Mouse (Mus musculus) kidney, embryonic 14.5 days (tissue): ENCODE data around the gene Csnk2b. TPM values are rescaled to one million over a fixed set of nuclear protein-coding genes. Genes with fewer than 3 reads are reported as not detected.

ENCODE experiments used
- ATAC-seq: fragments of 200-750 bp; cut with Nextera tagmentation; 2 replicates; pipeline ENCODE4 v1.8.0; 2017; ENCODE audit warnings: moderate number of reproducible peaks, mild to moderate bottlenecking, moderate TSS enrichment, moderate library complexity; ENCODE audit not compliant: low FRiP score, low TSS enrichment
- H3K27ac ChIP-seq: fragments of 300-500 bp; sonication (generic); 2 replicates; pipeline ENCODE4 v1.5.1; 2014; ENCODE audit warnings: low read depth, mild to moderate bottlenecking, low read length, moderate library complexity, mixed read lengths
- H3K27me3 ChIP-seq: fragments of 300-500 bp; sonication (generic); 2 replicates; pipeline ENCODE4 v1.6.1; 2014; ENCODE audit warnings: mild to moderate bottlenecking, low read length; ENCODE audit not compliant: control insufficient read depth, insufficient read depth
- H3K36me3 ChIP-seq: fragments of 300-500 bp; sonication (generic); 2 replicates; pipeline ENCODE4 v1.6.1; 2014; ENCODE audit warnings: low read length, mixed read lengths; ENCODE audit not compliant: control insufficient read depth, insufficient read depth
- H3K4me1 ChIP-seq: fragments of 300-500 bp; sonication (generic); 2 replicates; pipeline ENCODE4 v1.6.1; 2014; ENCODE audit warnings: low read length, mixed read lengths; ENCODE audit not compliant: control insufficient read depth, insufficient read depth
- H3K4me2 ChIP-seq: fragments of 300-500 bp; sonication (generic); replicated peaks from 2 replicates; pipeline ENCODE4 v1.6.1; 2014; ENCODE audit warnings: low read depth, mild to moderate bottlenecking, low read length
- H3K4me3 ChIP-seq: fragments of 300-500 bp; sonication (generic); 2 replicates; pipeline ENCODE4 v1.5.1; 2014; ENCODE audit warnings: mild to moderate bottlenecking, low read length
- H3K9ac ChIP-seq: fragments of 300-500 bp; sonication (generic); 2 replicates; pipeline ENCODE4 v1.6.1; 2014; ENCODE audit warnings: low read depth, mild to moderate bottlenecking, low read length, moderate library complexity
- H3K9me3 ChIP-seq: fragments of 300-500 bp; sonication (generic); 2 replicates; pipeline ENCODE4 v1.6.1; 2016; ENCODE audit warnings: low read length; ENCODE audit not compliant: control insufficient read depth
- WGBS: fragments of 180-500 bp; shearing (Covaris S2); extraction: QIAGEN DNeasy Blood & Tissue Kit; methylation state at CpG from one replicate; pipeline ENCODE4 v1.1.7; 2014; 5-methylcytosine and 5-hydroxymethylcytosine counted together
- polyA plus RNA-seq: library from polyadenylated mRNA; unstranded; fragments of >200 nt; fragmentation: Nextera tagmentation; extraction: Ambion mirVana; gene quantifications from 2 replicates; pipeline ENCODE4 v1.2.1, GENCODE M21; 2014

Gene Csnk2b
- polyA plus RNA-seq, 1 experiment from 2014 or later = 334 TPM

DNA sequence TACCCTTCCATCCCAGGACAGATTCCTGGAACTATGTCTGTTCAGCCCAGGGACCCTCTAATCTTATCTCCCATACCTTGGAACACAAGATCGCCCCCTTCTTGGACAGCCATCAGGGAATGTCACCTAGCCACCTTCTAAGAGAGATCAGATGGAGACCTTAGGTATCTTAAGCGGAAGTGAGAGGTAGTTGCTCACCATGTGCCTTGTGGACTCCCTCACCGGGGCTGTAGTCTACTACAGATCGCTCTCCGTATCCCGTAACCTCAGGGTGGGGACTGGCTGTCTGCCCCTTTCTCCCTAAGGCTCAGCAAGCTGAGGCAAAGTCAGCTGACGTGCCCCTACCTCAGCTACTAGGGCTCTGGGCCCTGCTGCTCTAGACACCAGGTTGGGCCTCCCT, 17.8 kb downstream of the Csnk2b start:
- H3K4me1 ChIP-seq = peaks cover 10% of the 10 kb centered on the region; the same call in 1 of the 2 replicates
- H3K4me3 ChIP-seq = no peak overlapping the region
- no peaks in the 10 kb centered on the region for H3K9me3 ChIP-seq
- no peak for ATAC-seq
- peaks cover 45% of the 10 kb centered on the region for H3K36me3 ChIP-seq
- no peaks in the 10 kb centered on the region for H3K27me3 ChIP-seq
- no peak overlapping the region for H3K4me2 ChIP-seq
- no peak overlapping the region for H3K9ac ChIP-seq
- no peak overlapping the region for H3K27ac ChIP-seq
- 93% methylated on average over 7 of the region's 7 CpGs for WGBS

DNA sequence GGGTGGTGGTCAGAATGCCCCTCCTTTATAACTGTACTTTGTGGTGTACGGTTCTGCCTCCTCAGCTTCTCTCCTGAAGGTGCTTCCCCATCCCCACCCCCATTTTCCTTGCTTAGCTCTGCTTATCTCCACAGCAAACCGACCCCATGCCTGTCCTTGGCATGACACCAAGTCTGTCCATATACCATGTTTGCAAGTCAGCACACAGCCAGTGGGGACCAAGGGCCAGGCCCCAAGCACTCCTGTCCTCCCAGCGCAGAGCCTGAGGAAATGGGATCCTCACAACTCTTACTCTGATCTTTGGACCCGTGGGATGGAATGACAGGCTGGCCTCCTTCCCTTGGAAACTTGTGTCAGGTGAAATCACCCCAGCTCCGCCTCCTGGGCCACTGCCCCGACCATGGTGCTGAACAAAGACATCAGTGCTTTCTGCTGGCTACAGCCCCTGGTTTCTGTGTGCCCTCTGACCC, 18.6 kb downstream of the Csnk2b start:
- Histone ChIP-seq H3K27me3 (no peaks in the 10 kb centered on the region), H3K36me3 (peaks cover 53% of the 10 kb centered on the region), H3K4me2 (no peak overlapping the region), H3K4me3 (no peak overlapping the region), H3K4me1 (peaks cover 10% of the 10 kb centered on the region; the same call in 1 of the 2 replicates), H3K9me3 (no peaks in the 10 kb centered on the region), H3K27ac (no peak overlapping the region), H3K9ac (no peak overlapping the region)
- ATAC-seq = no peak
- WGBS = 64% methylated on average over 6 of the region's 6 CpGs

DNA sequence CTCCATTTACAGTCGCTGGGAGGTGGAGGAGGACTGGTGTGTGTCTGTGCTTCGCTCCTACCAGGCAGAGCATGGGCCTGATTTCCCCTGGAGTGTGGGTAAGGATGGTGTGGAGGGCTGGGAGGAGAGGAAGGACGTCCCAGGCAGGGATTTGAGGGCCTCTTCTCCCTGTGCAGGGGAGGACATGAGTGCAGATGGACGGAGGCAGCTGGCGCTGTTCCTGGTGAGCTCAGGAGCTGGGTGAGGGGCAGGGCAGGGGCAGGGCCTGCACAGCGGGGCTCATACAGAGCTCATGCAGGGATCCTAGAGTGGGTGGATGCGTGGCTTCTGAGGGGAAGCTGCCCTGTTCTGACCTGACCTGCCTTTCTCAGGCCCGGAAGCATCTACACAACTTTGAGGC, 19.6 kb downstream of the Csnk2b start:
- H3K9ac ChIP-seq = no peak overlapping the region
- no peak overlapping the region for H3K4me2 ChIP-seq
- 70% methylated on average over 8 of the region's 8 CpGs for WGBS
- peak; percentile 21; the same call in 1 of the 2 replicates for ATAC-seq
- peak overlapping the region; percentile 24; the same call in 1 of the 2 replicates for H3K27ac ChIP-seq
- no peaks in the 10 kb centered on the region for H3K9me3 ChIP-seq
- H3K27me3 ChIP-seq = no peaks in the 10 kb centered on the region
- peaks cover 61% of the 10 kb centered on the region for H3K36me3 ChIP-seq
- H3K4me3 ChIP-seq = no peak overlapping the region
- H3K4me1 ChIP-seq = peaks cover 10% of the 10 kb centered on the region; the same call in 1 of the 2 replicates

DNA sequence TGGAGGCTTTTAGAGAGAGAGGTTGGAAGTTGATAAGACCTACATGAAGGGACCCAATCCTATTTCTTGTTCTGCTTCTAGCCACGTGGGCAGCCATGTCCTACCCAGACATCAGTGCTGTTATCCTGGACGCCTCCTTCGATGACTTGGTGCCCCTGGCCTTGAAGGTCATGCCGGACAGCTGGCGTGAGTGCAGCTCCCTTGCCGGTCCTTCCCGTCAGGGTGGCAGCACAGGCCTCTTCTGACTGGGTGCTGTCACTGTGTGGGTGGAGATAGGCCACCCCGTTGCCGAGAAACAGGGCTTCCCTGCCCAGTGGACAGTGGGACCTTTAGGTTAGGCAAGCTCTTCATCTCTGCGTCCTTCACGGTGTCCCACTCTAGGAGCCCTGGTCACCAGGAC, 20.7 kb downstream of the Csnk2b start:
- ATAC-seq = no peak
- H3K27me3 ChIP-seq = no peaks in the 10 kb centered on the region
- H3K4me3 ChIP-seq = no peak overlapping the region

DNA sequence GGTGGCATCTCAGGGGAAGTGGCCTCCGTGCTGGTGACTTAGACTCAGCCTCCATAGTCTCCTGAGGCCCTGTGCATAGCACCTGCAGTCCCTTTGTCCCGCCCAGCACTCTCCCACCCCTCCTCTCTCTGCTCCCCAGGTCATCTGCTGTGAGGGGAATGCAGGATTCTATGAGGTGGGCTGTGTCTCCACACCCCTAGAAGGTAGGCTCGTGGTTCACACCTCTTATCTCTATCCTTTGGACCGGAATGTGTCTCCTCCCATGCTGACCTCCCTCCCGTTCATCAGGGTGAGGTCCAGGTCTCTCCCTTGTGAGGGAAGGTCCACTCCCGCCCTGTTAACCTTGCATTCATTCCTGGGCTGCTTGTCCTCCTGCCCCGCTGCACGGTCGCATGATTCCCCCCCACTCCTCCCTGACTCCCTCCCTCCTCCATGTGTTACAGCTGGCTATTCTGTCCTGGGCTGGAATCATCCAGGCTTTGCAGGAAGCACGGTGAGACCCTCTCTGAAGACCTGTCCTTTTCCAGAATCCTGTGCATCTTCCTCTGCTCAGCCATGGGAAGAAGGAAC, 21.6 kb downstream of the Csnk2b start:
- Histone ChIP-seq H3K27ac (peak overlapping the region; percentile 30; the same call in 1 of the 2 replicates), H3K9ac (peak overlapping the region; percentile 7; the same call in 1 of the 2 replicates), H3K27me3 (no peaks in the 10 kb centered on the region), H3K4me1 (0 out of 2 replicates have a peak, but pooled peaks cover 8% of the 10 kb centered on the region), H3K36me3 (peaks cover 76% of the 10 kb centered on the region), H3K4me2 (no peak overlapping the region), H3K9me3 (no peaks in the 10 kb centered on the region), H3K4me3 (no peak overlapping the region)
- 44% methylated on average over 10 of the region's 10 CpGs for WGBS
- ATAC-seq = no peak

More for the DNA sequence above, 20.7 kb downstream of the Csnk2b start:
- peak overlapping the region; percentile 13; the same call in 1 of the 2 replicates for H3K9ac ChIP-seq
- H3K9me3 ChIP-seq = no peaks in the 10 kb centered on the region
- H3K36me3 ChIP-seq = peaks cover 72% of the 10 kb centered on the region
- H3K4me1 ChIP-seq = peaks cover 10% of the 10 kb centered on the region; the same call in 1 of the 2 replicates
- no peak overlapping the region for H3K27ac ChIP-seq
- 81% methylated on average over 11 of the region's 11 CpGs for WGBS
- H3K4me2 ChIP-seq = no peak overlapping the region

DNA sequence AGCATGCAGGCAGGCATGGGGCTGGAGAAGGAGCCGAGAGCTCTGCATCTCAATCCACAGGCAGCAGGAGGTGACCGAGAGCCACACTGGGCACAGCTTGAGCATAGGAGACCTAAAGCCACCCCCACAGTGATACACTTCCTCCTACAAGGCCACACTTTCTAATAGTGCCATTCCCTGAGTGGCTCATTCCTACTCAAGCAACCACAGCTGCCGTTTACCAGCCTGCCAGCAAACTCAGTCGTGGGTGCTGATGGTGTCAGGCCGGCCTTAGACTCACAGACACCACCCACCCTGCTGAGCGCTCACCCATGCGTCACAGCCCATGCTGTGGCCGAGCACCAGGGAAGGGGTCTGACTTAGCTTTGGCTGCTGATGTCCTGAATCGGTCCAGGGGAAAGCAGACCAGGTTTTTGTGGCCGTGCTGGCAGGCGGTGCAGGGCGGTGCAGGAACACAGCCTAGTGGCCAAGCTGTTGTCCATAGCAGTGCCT, 24.6 kb downstream of the Csnk2b start:
- ATAC-seq = no peak
- Histone ChIP-seq H3K9me3 (no peaks in the 10 kb centered on the region), H3K27me3 (no peaks in the 10 kb centered on the region), H3K4me2 (no peak overlapping the region), H3K27ac (no peak overlapping the region), H3K36me3 (peaks cover 81% of the 10 kb centered on the region), H3K9ac (no peak overlapping the region), H3K4me1 (0 out of 2 replicates have a peak, but pooled peaks cover 5% of the 10 kb centered on the region), H3K4me3 (no peak overlapping the region)
- 79% methylated on average over 12 of the region's 12 CpGs for WGBS

DNA sequence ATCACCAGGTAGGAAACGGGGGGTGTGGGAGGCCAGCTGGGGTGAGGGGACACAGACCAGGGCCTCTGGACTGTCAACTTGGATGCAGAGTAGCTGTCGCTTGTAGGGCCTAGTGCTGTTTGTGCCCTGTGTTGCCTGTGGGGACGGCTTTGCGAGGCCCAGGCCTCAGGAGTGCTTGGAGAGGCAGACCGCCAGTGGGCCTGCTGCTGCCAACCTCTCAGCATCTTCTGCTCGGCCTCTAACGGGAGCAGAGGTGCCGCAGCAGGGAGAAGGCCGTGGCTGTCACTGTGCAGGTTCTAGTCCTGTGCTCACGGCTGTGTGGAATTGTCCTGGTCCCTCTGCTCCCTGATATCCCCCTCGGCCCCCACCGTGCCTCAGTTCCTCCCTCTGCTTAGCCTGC, 25.3 kb downstream of the Csnk2b start:
- WGBS = 76% methylated on average over 12 of the region's 12 CpGs
- 0 out of 2 replicates have a peak, but pooled peaks cover 5% of the 10 kb centered on the region for H3K4me1 ChIP-seq
- ATAC-seq = no peak

DNA sequence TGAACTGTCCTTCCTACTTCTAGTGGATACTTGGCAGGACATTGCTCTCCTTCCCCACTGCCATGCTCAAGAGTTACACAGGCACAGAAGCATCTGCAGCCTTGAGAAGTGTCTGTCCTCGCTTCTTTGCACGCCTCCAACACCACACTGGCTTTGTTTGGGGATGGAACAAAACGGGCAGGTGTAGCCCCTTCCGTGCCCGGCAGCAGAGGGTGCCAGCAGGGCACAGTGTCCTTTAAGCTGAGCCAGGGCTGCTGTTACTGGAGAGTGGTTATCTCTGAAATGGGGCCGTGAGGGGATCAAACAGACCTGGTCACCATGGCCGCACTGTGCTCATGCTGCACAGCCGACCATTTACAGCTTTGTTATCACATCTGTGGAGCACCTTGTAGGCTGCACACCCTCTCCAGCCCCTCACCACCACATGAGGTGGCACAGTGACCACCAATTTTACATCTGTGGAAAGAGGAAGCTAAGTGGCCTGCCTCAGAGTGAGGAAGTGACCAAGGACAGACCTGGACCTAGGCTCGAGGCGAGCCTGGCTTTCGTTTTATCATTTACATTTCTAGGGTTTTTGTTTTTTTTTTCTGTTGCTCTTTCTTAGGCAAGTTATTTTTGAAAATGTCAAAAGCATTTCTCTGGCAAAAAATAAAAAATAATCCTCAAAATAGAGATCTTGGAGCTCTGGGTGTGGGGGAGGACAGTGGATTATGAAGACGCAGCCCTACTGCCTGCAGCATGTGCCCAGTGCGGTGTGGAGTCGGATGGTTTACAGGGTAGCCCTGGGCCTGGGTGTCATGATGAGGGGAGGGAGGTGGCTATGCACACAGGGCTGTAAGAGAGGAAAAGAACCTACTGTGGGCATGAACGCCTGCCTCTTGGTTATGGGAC, 27.1 kb downstream of the Csnk2b start:
- Histone ChIP-seq H3K9me3 (no peaks in the 10 kb centered on the region), H3K36me3 (peaks cover 63% of the 10 kb centered on the region), H3K4me3 (no peak overlapping the region), H3K27ac (no peak overlapping the region), H3K27me3 (no peaks in the 10 kb centered on the region), H3K4me1 (peaks cover 14% of the 10 kb centered on the region), H3K9ac (no peak overlapping the region), H3K4me2 (no peak overlapping the region)
- no peak for ATAC-seq
- 92% methylated on average over 15 of the region's 15 CpGs for WGBS

More for the DNA sequence above, 25.3 kb downstream of the Csnk2b start:
- Histone ChIP-seq H3K27me3 (no peaks in the 10 kb centered on the region), H3K9ac (no peak overlapping the region), H3K27ac (no peak overlapping the region), H3K36me3 (peaks cover 77% of the 10 kb centered on the region), H3K4me2 (no peak overlapping the region), H3K9me3 (no peaks in the 10 kb centered on the region), H3K4me3 (no peak overlapping the region)
